Mouse (Mus musculus) retina, adult 2 months (tissue): ENCODE results near the gene Hamp2.
"Not testable (repeated sequence)": the region's sequence is repeated elsewhere in the genome, so short reads cannot be mapped to it uniquely, and the experiment has no call there.

Source experiments
- DNase-seq: peaks from one replicate; pipeline ENCODE4 v3.0.0-alpha.2; 2012; ENCODE audit warnings: low read depth, low spot score

Hamp2 gene

DNA sequence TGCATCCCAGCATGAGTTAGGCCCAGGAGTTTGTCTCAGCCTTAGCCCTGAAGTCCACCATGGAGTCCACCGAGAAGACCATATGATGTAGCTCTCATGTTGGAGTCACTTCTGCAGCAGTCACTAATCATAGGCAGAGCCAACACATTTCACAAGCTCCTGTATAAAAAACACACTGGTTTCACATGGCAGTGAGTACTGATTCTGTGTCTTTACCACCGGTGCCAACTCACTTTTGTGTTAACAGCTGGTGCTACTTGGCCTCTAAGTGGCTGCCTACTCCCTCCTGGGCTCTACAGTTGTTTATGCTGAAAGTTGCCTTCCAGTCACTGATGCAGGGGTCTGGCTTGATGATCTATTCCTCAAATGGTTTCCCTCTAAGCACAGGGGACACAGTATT lies at the start of gene Hamp2:
Gene Hamp2 (minus strand): TSS at position 101 of the 400 bp plus-strand sequence.
- DNase-seq, result not testable (repeated sequence)

DNA sequence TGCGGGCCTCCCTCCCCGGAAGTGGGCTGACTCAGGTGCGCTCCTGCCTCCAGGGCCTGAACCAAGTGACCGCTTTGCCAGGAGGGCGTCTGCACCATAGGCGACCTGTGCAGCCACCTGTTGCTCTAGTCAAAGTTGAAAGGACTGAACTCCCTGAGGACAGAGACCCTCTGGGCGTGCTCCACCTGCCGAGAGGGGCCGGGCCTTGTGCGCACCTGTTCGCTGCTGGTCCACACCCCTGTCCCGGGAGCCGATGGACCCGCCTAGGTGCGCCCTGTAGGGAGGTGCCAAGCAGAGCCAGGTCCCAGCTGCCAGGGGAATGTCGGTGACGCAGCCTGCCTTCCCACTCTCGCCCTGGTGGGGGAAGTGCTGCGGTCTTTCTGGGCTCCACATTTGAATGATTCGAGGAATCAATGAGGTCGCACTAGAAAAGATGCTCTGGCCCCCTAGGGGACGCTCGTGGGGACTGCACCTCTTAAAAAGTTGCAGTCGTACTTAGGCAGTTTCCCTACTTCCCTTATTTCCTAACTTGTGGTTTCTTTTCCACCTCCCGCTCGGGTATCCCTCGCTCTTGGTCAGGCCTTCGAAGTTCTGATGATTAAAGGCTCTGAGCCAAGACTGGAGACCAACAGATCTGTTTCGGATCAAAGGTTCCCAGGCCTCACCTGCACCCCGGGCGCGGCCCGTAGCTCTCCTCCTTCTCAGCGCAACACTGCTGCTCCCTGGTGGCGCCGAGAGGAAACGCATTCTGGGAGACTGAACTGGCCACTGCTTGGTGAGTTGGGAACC lies 49.2 kb upstream of the Hamp2 start, which contains the start of gene Fam187b:
Gene Fam187b (plus strand): TSS at position 290 of the 789 bp plus-strand sequence.
- DNase-seq, result peak; percentile 57

- DNase-seq, result no peak
Measured at GRCm38 (mm10) chr7:30973251-30973500, 48.7 kb upstream of the Hamp2 start, which contains the start of gene Lsr. Gene Lsr, minus strand, starts transcription at chr7:30973464.

GRCm38 (mm10) chr7:30972426-30973250 lies 48.2 kb upstream of the Hamp2 start:
- DNase-seq, result no peak

DNA sequence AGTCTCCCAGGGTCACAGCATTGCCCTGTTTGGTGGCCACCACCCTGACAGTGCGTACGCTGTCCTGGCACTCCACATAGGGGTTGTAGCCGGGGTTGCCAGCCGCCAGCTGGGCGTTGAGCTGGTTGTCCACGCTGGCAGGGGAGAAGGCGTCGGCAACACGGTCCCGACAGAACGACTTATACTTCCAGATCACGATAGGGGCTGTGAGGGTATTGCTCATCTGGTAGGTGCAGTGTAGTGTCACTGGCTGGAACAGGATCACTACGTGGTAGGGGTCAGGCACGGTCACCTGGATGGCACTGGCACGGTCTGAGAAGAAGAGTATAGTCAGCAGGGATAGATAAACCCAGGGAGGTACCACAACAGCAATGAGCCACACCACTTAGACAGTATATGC lies 47.4 kb upstream of the Hamp2 start:
- DNase-seq, result no peak

GRCm38 (mm10) chr7:30969174-30969573 lies 44.7 kb upstream of the Hamp2 start:
- DNase-seq, result no peak

GRCm38 (mm10) chr7:30968611-30969010 lies 44.1 kb upstream of the Hamp2 start:
- no peak for DNase-seq

DNA sequence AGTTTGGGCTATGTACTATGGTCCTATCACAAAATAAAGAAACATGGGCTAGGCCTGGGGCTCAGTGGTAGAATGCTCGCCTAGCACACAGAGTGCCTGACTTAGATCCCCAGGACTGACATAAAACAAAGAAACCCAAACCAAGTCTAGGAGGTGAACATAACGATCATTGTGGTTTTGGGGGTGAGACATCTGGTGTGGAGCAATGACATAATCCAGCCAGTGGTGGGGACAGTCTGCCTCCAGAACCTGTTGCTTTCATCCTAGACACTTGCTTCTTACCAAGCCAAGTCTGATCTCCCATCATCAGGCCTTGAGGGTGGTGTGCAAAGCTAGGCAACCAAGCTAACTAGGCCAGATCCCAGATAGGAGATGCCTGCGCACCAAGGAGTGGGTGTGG lies 42.2 kb upstream of the Hamp2 start:
- DNase-seq, result no peak

GRCm38 (mm10) chr7:30965677-30966076 lies 41.2 kb upstream of the Hamp2 start:
- DNase-seq, result no peak

DNA sequence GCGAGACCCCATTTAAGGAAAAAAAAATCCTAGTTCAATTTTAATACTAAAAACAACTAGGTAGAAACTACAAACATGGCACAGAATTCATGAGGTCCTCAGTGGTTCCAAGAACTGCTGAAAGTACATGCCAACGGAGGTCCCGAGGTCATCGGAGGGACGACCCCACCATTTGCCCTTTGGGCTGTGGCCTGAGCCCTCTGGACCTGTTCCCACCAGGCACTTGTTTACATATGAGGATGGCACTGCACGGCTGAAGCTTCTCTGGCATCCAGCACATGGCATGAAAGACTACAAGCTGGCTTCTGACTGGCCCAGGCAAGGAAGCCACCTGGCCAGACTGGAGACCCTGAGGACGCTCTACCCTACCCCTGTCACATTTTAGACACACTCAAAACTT lies 39.9 kb upstream of the Hamp2 start:
- DNase-seq, result no peak

GRCm38 (mm10) chr7:30962862-30963261 lies 38.4 kb upstream of the Hamp2 start:
- DNase-seq, result no peak

GRCm38 (mm10) chr7:30959786-30960349 lies 35.4 kb upstream of the Hamp2 start:
- no peak for DNase-seq

- no peak for DNase-seq
Measured at GRCm38 (mm10) chr7:30958866-30959487, 34.5 kb upstream of the Hamp2 start.

DNA sequence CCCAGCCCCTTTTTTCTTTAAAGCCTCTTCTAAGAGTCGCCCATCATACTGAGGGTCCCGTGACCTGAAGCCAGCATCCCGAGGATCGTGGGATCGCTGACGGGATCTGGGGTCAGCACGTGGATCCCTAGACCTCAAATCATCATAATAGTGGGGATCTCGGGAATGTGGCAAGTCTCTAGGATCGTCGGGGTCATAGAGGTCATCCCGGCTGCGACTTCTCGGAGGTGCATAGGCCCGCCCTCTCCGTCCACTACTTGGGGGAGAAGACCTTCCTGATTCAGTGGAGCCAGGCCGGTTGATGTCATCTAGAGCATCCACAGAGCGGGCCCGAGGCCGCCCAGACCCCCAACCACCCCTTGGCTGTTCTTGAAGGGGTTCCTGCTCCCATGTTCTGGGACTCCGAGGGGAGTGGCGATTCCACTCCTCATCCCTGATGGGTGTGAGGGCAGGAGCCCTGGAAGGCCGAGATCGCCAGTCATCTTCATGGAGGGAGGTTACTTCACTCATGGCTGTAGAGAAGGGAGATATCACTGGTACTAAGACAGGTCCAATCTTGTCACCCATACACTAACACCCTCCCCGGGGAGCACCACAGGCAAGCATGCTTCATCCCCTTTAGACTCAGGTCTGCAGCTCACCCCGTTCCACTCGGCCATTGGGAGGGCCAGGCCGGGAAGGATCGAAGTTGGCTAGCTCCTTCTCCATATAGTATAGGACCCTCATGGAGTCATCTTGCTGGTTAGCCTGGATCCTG lies 33.8 kb upstream of the Hamp2 start:
- DNase-seq, result no peak

GRCm38 (mm10) chr7:30957367-30957783 lies 32.9 kb upstream of the Hamp2 start:
- DNase-seq, result peak; percentile 82

GRCm38 (mm10) chr7:30956756-30957366 lies 32.4 kb upstream of the Hamp2 start, which contains the start of gene Usf2:
Gene Usf2, minus strand, starts transcription at chr7:30956803.
- peak; percentile 67 for DNase-seq

DNA sequence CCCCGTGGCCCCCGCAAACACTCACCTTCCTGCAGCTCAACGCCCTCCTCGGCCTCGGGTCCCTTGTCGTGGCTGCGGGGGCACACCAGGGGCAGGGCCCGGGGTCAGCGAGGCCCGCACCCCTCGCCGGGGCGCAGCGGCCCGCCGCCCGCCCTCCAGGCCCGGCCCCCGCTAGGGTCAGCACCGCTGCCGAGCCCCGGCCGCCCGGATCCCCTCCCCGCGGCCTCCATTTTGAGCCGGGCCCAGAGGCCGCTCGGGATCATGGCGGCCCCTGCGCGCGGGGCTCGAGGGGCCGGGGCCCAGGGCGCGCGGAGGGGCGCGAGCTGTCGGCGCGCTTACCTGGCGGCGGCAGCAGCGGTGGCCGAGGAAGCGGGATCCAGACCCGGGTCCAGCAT lies 31.9 kb upstream of the Hamp2 start:
- no peak for DNase-seq

GRCm38 (mm10) chr7:30955584-30956356 lies 31.3 kb upstream of the Hamp2 start:
- DNase-seq, result peak; percentile 79

GRCm38 (mm10) chr7:30954971-30955520 lies 30.6 kb upstream of the Hamp2 start:
- DNase-seq, result no peak

- DNase-seq, result no peak
Measured at GRCm38 (mm10) chr7:30954036-30954435, 29.6 kb upstream of the Hamp2 start.
